Mouse (Mus musculus) bone marrow macrophage, adult 2 months (primary cell): ENCODE results near the gene Col23a1. TPM values are rescaled to one million over a fixed set of nuclear protein-coding genes. Genes with fewer than 3 reads are reported as not detected.

Experiments
- H3K27ac ChIP-seq: 2 replicates; pipeline ENCODE4 v1.5.1; 2012; ENCODE audit warnings: low read depth, low read length; ENCODE audit not compliant: insufficient read depth
- H3K4me1 ChIP-seq: 2 replicates; pipeline ENCODE4 v1.6.1; 2012; ENCODE audit warnings: low read length; ENCODE audit not compliant: control insufficient read depth, insufficient read depth
- H3K4me3 ChIP-seq: 2 replicates; pipeline ENCODE4 v1.5.1; 2012; ENCODE audit warnings: mild to moderate bottlenecking, low read length, moderate library complexity; ENCODE audit not compliant: insufficient read depth
- CTCF ChIP-seq: IDR thresholded peaks from 2 replicates; pipeline ENCODE4 v1.5.1; 2012; ENCODE audit warnings: low read depth, mild to moderate bottlenecking, low read length, moderate library complexity
- POLR2A ChIP-seq: IDR thresholded peaks from 2 replicates; pipeline ENCODE4 v1.6.1; 2012; ENCODE audit warnings: mild to moderate bottlenecking, low read depth, low read length, borderline replicate concordance
- polyA plus RNA-seq: library from polyadenylated mRNA; stranded (reverse); fragments of >200 nt; gene quantifications from 2 replicates; pipeline ENCODE4 v1.2.4, GENCODE M21; 2012; ENCODE audit not compliant: missing spikeins, insufficient read depth, insufficient read length

Gene Col23a1
- polyA plus RNA-seq, 1 experiment = 0.13 TPM

GRCm38 (mm10) chr11:51585608-51586252 is 296.0 kb downstream of the Col23a1 start:
- H3K4me1 ChIP-seq = peaks cover 26% of the 10 kb centered on the region
- no peak overlapping the region for H3K27ac ChIP-seq
- peak overlapping the region; percentile 71 for H3K4me3 ChIP-seq
- no peak for TF ChIP-seq CTCF
- TF ChIP-seq POLR2A = no peak

- peaks cover 20% of the 10 kb centered on the region for H3K4me1 ChIP-seq
Measured at GRCm38 (mm10) chr11:51586411-51586810, 296.7 kb downstream of the Col23a1 start.

DNA sequence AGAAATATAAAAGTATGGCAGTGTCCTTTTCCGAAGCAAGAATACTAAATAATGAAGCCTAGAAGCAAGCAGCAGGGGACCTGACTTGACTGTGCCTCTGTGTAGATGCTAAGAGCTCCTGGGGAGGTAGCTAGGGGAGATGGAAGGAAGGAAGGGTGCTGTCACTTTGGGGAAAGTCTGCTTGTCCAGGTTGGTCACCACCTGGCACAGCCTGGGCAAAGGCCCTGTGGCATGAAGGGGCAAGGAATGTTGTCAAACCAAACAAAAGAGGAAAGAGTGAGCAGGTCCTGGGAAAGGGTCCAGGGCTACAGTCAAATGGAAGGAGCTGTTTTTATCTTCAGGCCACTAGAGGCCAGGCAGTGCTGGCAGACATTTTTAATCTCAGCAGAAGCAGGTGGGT is 297.3 kb downstream of the Col23a1 start:
- Histone ChIP-seq H3K4me1 (peaks cover 14% of the 10 kb centered on the region), H3K4me3 (no peak overlapping the region), H3K27ac (no peak overlapping the region)
- TF ChIP-seq CTCF (no peak), POLR2A (no peak)

More at GRCm38 (mm10) chr11:51586411-51586810, 296.7 kb downstream of the Col23a1 start:
- TF ChIP-seq POLR2A = no peak
- TF ChIP-seq CTCF = no peak
- no peak overlapping the region for H3K27ac ChIP-seq
- no peak overlapping the region for H3K4me3 ChIP-seq

DNA sequence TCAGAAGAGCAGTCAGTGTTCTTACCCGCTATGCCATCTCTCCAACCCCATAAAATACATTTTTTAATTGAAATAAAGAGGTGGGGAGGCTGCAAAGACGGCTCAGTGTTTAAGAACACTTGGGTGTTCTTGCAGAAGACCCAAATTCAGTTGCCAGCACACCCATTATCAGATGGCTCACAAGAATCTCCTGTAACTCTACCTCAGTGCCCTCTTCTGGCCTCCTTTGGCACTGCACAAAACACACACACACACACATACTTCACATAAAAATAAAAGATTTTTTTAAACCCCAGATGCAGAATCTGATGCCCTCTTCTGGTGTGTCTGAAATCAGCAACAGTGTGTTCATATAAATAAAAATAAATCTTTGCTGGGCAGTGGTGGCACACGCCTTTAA is 299.1 kb downstream of the Col23a1 start:
- Histone ChIP-seq H3K4me3 (no peak overlapping the region), H3K27ac (no peak overlapping the region), H3K4me1 (peaks cover 8% of the 10 kb centered on the region)
- TF ChIP-seq POLR2A = no peak
- TF ChIP-seq CTCF = no peak

DNA sequence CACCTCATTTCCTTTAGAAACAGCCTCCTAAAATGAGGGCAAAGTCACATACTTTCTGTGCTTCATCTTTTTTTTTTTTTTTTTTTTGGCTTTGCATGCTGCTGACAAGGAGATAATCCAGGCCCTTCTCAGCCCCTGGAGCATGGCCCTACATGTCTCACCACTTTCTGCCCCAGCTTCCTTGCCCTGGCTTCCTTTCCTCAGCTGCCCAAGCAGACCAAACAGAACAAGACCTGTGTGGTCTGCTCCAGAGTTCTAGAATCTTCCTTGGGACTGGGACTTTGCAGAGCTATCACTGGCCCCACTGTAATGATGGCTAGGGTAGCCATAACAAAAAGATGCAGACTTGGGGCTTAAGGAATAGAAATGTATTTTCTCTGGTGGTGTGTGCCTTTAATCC is 300.3 kb downstream of the Col23a1 start:
- Histone ChIP-seq H3K4me1 (peaks cover 10% of the 10 kb centered on the region), H3K4me3 (no peak overlapping the region), H3K27ac (no peak overlapping the region)
- TF ChIP-seq CTCF = no peak
- no peak for TF ChIP-seq POLR2A

- TF ChIP-seq POLR2A = no peak
- TF ChIP-seq CTCF = no peak
- H3K4me1 ChIP-seq = peaks cover 18% of the 10 kb centered on the region
Measured at GRCm38 (mm10) chr11:51591168-51591567, 301.4 kb downstream of the Col23a1 start.

GRCm38 (mm10) chr11:51591915-51592314 is 302.2 kb downstream of the Col23a1 start:
- TF ChIP-seq CTCF = no peak
- no peak for TF ChIP-seq POLR2A

More at GRCm38 (mm10) chr11:51591168-51591567, 301.4 kb downstream of the Col23a1 start:
- Histone ChIP-seq H3K27ac (no peak overlapping the region), H3K4me3 (no peak overlapping the region)

DNA sequence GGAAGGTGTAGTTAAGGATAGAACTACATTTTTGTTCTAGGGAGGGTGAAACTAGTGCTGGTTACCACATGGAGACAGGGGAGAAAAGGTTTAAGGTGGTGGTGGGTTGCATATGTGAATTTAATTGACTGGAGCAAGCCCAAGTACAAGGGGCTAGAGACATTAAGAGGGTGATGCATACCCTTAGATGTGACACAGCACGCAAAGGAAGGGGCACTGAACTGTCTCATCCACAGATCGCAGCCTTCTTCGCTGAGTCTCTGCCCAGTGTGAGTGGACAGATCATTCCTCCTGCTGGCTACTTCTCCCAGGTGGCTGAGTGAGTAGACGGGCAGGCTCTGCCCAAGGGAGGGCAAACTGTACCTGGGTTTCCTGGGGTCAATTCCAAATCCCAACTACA is 303.6 kb downstream of the Col23a1 start:
- no peak for TF ChIP-seq CTCF
- no peak for TF ChIP-seq POLR2A
- H3K27ac ChIP-seq = no peak overlapping the region
- H3K4me3 ChIP-seq = no peak overlapping the region
- H3K4me1 ChIP-seq = peaks cover 19% of the 10 kb centered on the region

More at GRCm38 (mm10) chr11:51591915-51592314, 302.2 kb downstream of the Col23a1 start:
- Histone ChIP-seq H3K4me3 (no peak overlapping the region), H3K4me1 (peaks cover 17% of the 10 kb centered on the region), H3K27ac (no peak overlapping the region)

DNA sequence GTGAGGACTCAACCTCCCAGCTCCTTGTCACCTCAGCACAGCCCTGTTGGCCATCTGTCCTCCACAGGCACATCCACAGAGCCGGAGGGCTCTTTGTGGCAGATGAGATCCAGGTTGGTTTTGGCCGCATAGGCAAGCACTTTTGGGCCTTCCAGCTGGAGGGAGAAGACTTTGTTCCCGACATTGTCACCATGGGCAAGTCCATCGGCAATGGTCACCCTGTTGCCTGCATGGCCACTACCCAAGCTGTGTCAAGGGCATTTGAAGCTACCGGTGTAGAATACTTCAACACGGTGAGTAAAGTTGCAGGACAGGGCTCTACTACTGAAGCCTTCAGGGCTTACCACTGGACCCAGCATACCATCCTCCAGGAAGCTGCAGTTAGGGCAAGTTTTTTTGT is 304.1 kb downstream of the Col23a1 start:
- TF ChIP-seq CTCF (no peak), POLR2A (no peak)
- H3K4me1 ChIP-seq = peaks cover 19% of the 10 kb centered on the region
- H3K4me3 ChIP-seq = no peak overlapping the region
- no peak overlapping the region for H3K27ac ChIP-seq

- Histone ChIP-seq H3K27ac (peak overlapping the region; percentile 13), H3K4me3 (no peak overlapping the region), H3K4me1 (peaks cover 19% of the 10 kb centered on the region)
- TF ChIP-seq CTCF (no peak), POLR2A (no peak)
Measured at GRCm38 (mm10) chr11:51594715-51595350, 305.1 kb downstream of the Col23a1 start.
